Mouse (Mus musculus): Measurements from ENCODE around the gene Lims1.

- no peak for TF ChIP-seq CTCF (IDR thresholded peaks at IDR 0.05)
- TF ChIP-seq POLR2A (IDR thresholded peaks at IDR 0.05; ENCODE audit: insufficient read depth, low read depth, low read length) = no peak
- TF ChIP-seq EP300 (IDR thresholded peaks at IDR 0.05; ENCODE audit: insufficient read depth, low read depth, low read length) = no peak
These were observed 36.7 kb downstream of the Lims1 start for GRCm38 (mm10) chr10:58359952-58360351.
